Mouse (Mus musculus) heart, postnatal 0 days (tissue): ENCODE results near the gene Irf2bp1.

Source experiments
- CTCF ChIP-seq: IDR thresholded peaks from 2 replicates; pipeline ENCODE4 v1.5.1; 2016; ENCODE audit warnings: antibody characterized with exemption, control low read depth, low read depth
- EP300 ChIP-seq: IDR thresholded peaks from 2 replicates; pipeline ENCODE4 v1.6.1; 2016; ENCODE audit warnings: antibody characterized with exemption, low read depth

GRCm38 (mm10) chr7:18988780-18989179, 15.1 kb upstream of the Irf2bp1 start:
- no peak for TF ChIP-seq EP300
- TF ChIP-seq CTCF = no peak
